Mouse (Mus musculus) B cell, adult 67 days (primary cell): ENCODE results near the gene Gm47283. TPM values are rescaled to one million over a fixed set of nuclear protein-coding genes. Genes with fewer than 3 reads are reported as not detected.

Experiments used
- total RNA-seq, 2 experiments: library from RNA; stranded (reverse); gene quantifications; 4 replicates each; pipeline ENCODE4 v1.2.4; 2023

Gene Gm47283
- not detected for total RNA-seq

GRCm38 (mm10) chrY:90784438-90784837 lies at the start of gene Gm47283:
Gene Gm47283, plus strand, starts transcription at chrY:90784738.

GRCm38 (mm10) chrY:90754721-90755120 lies 29.8 kb upstream of the Gm47283 start, which contains the start of gene Gm21860:
Gene Gm21860, minus strand, starts transcription at chrY:90754821.

DNA sequence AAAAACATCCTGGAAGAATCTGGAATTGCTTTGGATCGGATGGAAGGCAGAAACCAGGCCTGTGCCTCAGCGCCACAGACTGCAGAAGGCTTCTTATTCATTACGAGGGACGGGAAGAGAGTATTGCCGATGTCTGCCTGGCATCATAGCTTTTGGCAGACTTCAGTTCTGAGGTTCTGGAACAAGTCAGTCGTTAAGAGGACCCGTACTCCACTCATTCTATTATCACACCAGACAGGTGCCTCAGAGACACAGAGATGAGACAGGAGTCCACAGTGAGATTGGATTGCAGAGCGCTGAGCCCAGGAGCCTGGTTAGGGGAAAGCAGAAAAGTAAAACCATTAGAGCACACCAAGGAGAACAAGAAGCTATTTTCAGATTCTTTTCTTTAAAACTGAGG lies 54.5 kb downstream of the Gm47283 start, which contains the start of gene Gm21748:
Gene Gm21748, minus strand, starts transcription at position 101 of the 400 bp plus-strand sequence.

Other genes with a start within 250 kb of the Gm47283 start
- not detected for gene Gm21860, start 29.9 kb upstream of the Gm47283 start, total RNA-seq
- not detected for gene Gm21748, start 54.4 kb downstream of the Gm47283 start, total RNA-seq